Mouse (Mus musculus): ENCODE measurements at regions not wholly inside any gene's neighbourhood (a gene's known extent, or its start where the extent isn't known, plus 50 kb on each side); places are given as distances from the start of the nearest gene placed in this dataset.

DNA sequence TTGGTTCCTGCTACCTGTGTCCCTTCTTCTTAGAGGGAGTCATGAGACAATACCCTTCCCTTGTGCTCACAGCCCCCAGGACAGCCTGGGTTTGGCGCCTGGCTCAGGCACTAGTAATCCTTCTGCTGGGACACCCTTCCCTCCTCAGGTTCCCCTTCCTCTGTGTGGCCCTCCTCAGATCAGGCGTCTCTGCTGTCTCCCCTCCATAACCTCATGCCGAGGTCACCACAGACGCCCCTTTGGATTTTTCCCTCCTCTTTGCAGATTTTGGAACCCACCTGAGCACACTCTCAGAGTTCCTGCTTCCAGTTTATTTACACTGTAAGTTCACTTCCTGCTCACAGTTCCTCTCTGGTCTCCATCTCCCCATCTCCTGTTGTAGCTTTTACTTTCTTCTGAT, 117.7 kb downstream of the 2410131K14Rik start:
- TF ChIP-seq HCFC1 (IDR thresholded peaks at IDR 0.05; ENCODE audit: borderline replicate concordance, insufficient read depth, low read length): no peak
- TF ChIP-seq CHD2 (IDR thresholded peaks at IDR 0.05; ENCODE audit: low read depth, low read length): no peak
- TF ChIP-seq MAFK (IDR thresholded peaks at IDR 0.05; ENCODE audit: insufficient read depth, low read depth, low read length): no peak
- TF ChIP-seq ZNF384 (IDR thresholded peaks at IDR 0.05; ENCODE audit: low read depth, low read length): no peak
- TF ChIP-seq ZC3H11A (IDR thresholded peaks at IDR 0.05; ENCODE audit: borderline replicate concordance, low read depth, low read length): no peak
